Mouse (Mus musculus) bone marrow macrophage, adult 2 months (primary cell): ENCODE measurements at regions not wholly inside any gene's neighbourhood (a gene's known extent, or its start where the extent isn't known, plus 50 kb on each side); places are given as distances from the start of the nearest gene placed in this dataset.

Source experiments
- CTCF ChIP-seq: IDR thresholded peaks from 2 replicates; pipeline ENCODE4 v1.5.1; 2012; ENCODE audit warnings: low read depth, mild to moderate bottlenecking, low read length, moderate library complexity
- POLR2A ChIP-seq: IDR thresholded peaks from 2 replicates; pipeline ENCODE4 v1.6.1; 2012; ENCODE audit warnings: mild to moderate bottlenecking, low read depth, low read length, borderline replicate concordance

- no peak for TF ChIP-seq CTCF
- TF ChIP-seq POLR2A: no peak
Measured at GRCm38 (mm10) chr12:118784643-118785042, 61.5 kb upstream of the Sp8 start.
